Mouse (Mus musculus): Measurements from ENCODE around the gene Tex30.

DNA sequence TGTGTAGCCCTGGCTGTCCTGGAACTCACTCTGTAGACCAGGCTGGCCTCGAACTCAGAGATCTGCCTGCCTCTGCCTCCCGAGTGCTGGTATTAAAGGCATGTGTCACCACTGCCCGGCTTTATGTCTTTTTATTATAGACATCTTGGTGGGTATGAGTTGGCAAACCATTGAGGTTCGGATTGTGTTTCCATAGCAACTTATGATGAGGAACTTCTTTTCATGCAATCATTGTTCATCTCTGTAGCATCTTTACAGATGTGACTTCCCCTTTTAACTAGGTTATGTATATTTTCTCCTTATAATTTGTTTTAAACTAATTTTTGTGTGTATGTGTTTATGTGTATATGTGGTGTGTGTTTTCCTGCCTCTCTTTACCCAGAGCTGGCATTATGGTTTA is 23.3 kb upstream of the Tex30 start:
- no peak for TF ChIP-seq CTCF (IDR thresholded peaks at IDR 0.05; ENCODE audit: borderline replicate concordance, control insufficient read depth, extremely low read depth, insufficient read depth, low read length, poor library complexity)
- no peak for TF ChIP-seq POLR2A (IDR thresholded peaks at IDR 0.05; ENCODE audit: control insufficient read depth, extremely low read depth, insufficient read depth, low read length, poor library complexity)
